Mouse (Mus musculus): ENCODE data around the gene Myo10.

Gene Myo10

DNA sequence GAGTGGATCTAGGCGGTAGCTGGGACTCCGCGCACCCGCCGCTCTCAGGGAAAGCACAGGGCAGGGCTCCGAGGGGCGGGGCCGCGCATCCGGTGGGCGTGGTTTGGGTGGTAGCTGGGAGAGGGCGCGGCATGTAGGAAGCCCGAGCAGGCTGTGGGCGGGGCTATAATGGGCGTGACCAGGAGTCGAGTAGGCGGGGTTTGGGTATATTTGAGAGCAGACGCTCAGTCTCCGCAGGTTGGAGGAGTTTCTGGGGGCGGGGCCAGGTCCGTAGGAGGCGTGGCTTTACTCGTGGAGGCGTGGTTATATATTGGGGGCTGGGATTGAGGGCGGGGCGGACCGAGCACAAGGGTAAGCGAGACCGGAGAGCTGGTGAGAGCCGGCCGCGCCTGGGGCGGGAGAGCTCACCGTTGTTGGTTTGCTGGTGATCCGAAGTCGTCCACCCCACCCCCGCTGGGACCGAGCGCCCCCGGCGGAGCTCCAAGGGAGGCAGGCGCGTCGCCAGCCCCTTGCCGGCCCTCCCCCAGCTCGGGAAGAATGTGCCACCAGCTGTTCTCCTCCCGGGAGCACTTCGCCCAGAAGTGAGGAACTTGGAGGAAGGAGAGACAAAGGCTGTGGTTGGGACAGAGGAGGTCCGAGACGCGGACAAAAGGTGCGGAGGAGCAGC, at the start of gene Myo10:
Gene Myo10 (plus strand): TSS at position 326 of the 667 bp plus-strand sequence.
- DNase-seq (ENCODE audit: low spot score), result peak; percentile 100

DNA sequence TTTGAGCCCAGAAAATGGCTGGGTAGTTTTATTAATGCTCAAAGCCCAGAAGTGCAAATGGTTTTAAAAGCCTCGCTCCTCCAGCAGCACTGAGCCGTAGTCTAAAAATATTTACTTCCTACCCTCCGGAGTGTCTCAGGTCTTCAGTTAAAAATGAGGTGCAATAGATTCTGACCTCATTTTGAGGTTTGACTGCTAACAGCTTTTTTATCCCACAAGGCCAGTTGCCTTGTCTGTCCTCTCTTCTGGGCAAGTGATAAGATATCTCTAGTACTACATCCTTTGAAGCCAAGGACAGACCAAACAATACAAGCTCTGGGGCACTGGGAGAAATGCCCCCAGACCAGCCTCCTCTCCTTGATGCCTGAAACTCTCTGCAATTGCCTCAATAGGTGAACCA, 49.2 kb upstream of the Myo10 start:
- no peak for DNase-seq (ENCODE audit: low spot score)

DNA sequence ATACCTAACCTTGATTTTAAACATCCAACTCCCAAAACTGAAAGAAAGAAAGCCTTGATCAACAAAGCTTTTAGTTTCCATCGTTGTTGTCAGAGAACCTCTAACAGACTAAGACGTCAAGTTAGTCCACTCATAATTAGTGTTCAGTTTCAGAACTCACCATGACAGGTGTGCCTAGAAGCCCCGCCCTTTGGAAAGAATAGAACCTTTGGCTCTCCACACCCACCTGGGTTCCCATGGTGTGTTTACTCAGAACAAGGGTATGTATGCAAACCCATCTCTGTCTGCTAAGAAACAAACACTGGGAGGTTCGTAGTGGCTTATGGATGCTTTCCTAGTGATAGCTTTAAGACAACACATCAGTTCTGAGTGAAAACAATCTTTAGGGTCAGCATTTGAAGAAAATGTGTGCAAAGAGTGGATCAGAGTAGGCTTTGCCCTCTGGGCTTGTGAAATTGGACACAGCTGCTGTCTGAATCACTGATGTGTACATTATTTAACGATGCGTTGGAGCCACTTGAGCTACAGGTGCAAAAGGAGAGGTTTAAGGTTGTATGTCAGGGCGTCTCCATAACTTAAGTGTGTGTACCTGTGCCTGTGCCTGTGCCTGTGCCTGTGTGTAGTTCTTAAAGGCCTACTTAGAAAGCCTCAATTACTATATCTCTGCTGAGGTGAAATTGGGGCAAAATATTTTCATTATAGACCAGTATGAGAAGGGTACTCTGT, 48.3 kb upstream of the Myo10 start:
- no peak for DNase-seq (ENCODE audit: low spot score)

DNA sequence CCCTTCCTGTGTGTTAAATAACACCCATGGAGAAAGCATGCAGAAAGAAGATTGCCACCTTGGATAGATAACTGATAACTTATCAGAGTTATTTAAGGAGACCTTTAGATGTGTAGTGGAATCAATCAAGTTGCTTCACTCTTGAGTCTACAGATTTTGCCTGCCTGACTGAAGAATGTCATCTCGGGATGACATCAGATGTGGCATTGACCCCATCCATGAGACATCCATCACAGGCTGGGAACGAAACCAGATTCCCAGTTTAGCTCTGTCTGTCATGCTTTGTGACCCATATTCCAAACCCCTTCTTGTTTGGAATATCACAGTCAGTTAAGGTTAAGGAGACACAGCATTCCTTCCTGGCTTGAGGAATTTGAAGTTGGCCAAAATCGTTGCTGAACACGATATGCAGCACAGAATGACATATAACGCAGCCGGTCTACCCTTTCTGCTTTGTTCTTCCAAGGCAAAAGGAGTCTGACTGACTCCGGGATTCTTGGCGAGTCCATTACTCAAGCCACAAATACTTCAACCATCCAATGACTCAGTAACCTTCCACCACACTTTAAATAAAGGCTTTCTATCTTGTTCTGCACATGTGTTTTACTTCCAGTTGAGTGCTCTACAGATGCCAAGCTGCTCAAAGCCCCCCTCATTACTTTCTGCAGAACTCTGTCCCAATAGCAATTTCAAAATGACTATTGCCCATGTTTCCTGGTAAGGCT, 44.8 kb upstream of the Myo10 start:
- no peak for DNase-seq (ENCODE audit: low spot score)

DNA sequence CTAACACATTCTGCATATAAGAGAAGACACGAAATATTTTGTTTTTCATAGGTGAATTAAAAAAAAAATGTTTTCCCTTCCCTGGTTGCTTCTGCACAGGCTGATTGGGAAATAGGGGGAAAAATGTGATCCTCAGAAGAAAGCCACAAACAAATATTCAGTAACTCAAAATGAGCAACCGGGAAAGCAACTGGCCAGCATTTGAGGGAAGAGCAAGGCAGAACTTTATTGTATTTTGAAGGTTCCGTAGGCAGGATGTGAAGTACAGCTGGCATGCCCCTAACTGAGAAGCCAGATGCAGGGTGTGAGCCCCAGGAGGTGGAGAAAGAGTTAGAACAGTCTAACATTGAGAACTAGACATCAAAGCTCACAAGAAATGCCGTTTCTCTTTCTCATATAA, 44.0 kb upstream of the Myo10 start:
- DNase-seq (ENCODE audit: low spot score), result no peak

DNA sequence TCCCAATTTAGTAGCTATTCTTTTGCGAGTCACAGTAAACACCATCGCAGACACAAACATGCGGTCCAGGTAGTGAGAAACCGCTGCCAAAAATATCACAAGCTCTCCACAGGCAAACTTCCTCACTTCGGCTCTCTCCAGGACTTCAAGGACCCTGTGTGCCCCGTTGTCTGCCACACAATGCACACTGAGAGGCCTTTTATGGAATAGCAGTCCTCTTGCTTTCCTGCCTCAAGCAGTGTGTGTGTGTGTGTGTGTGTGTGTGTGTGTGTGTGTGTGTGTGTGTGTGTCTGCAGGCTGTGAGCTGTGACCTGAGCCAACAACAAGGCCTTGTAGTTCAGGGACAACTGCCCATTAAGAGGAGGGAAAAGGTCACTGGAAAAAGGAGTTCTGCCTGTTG, 41.6 kb upstream of the Myo10 start:
- DNase-seq (ENCODE audit: low spot score), result no peak

DNA sequence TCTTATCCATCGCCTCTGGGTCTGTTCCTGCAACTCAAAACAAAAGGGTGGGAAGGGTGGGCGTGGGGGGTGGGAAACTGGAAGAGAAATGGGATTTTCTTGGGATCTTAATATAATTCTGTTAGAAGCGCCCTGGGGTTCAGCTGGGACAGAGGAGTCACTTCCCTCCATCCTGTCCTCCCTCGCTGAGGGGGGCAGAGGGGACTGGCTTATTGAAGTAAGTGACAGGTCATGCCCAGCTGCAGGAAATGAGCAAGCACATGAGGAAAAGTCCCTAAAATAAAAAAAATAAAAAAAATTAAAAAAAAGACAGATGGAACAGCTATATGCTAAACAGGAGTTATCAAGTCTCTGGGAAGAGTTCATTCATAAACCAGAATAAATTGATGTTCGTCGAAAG, 40.3 kb upstream of the Myo10 start:
- no peak for DNase-seq (ENCODE audit: low spot score)

DNA sequence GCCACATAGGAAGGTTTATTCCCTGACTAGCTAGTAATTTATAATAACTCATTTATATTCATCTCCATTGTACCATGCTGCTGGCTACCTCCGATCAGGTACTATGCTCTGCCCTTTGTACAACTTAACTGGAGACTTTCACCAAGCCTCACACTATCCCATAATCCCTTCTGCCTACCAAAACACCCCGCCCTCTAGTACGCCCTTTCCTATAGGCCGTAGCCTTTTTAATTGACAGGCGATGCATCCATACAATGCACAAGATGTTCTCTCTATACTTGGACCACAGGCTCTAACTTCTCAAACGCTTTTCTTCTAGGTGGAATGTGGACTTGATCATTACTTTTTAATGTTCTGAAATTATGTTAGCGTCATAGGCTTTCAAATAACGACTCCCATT, 39.0 kb upstream of the Myo10 start:
- no peak for DNase-seq (ENCODE audit: low spot score)

DNA sequence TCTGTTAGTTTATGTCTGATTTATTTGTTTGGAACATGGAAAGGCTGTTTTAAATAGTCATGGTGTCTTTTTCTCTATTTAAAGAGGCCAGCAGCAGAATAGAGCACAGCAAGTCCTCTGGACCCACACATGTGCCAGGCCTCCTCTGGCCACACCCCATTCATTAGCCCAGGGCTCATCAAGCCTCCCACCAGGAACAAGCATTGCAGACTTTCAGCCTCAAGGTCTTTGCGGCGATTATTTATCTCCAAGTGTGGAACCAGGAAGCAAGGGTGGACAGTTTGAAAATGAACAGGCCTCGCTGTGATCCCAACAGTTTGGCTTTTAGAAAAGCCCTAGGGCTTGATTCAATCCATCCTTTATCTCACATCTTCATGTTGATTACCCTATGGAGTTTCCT, 35.5 kb upstream of the Myo10 start:
- no peak for DNase-seq (ENCODE audit: low spot score)

DNA sequence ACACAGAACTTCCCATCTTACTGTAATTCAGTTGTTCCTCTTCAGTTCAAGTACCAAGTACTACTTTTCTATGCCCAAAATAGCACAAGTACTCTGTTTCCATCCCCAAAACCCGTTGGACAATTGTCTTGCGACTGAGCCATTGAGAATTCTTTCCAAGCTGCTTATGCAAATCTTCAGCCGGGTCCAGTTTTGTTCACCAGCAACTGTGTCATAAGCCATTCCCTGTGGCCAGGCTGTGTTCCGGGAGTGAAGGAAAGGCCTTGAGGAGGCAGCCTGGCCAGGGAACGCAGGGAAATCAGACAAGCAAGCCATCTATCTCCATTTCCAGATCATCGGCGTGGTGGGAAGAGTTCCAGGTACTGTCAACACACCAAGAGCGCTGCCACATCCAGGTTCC, 34.4 kb upstream of the Myo10 start:
- no peak for DNase-seq (ENCODE audit: low spot score)

DNA sequence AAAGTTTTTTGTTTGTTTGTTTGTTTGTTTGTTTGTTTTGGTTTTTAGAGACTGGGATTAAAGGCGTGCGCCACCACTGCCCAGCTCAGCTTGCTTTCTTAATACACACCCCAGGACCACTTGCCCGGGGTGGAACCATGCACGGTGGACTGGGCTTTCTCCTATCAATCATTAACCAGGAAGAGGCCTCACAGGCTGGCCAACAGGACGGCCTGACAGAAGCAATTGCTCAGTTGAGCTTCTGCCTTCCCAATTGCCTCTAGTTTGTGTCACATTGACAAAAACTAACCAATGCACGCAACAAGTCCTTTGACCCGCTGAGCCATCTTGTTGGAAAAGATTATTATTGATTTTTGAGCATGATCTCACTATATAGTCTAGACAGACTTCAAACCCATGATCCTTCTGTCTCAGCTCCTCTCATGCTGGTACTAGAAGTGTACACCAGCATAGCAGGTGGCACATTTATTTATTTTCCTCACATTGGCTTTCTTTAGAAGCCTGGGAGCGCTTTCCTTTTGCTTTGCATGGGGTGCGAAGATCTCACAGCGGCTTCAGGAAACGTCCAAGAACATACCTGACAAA, 32.9 kb upstream of the Myo10 start:
- DNase-seq (ENCODE audit: low spot score), result no peak

DNA sequence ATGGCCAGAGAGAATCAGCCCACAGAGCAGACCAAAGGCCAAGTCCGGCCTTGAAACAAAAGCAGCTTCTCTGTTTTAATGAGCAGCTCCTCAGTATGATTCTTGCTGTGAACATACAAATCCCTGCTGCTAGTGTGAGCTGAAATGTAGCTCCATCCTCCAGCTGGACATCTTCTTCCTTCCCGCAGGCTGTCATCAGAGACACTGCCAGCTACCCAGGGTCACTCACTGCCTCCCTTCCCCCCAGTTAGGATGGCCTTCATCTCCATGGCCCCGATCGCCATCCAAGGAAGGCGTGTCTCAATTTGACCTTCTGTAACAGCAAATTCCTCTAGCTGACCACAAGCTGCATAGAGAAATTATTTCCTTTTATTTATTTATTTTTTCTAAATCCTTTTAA, 32.4 kb upstream of the Myo10 start:
- no peak for DNase-seq (ENCODE audit: low spot score)

DNA sequence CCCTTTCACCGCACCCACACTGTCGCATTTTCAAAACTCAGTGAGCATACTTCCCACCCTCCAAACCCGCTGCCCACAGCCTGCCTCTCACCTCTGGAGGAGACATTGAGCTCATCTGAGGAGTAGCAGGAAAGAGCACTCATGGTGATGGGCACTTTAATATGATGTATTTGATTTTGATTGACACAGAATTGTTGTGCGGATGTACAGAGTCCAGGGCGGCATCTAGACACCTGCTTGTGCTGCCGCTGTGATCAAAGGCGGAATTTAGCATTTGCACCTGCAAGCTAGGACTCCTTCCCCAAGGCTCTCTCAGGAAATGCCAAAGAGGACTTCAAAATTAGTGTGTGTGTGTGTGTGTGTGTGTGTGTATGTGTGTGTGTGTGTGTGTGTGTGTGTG, 31.4 kb upstream of the Myo10 start:
- DNase-seq (ENCODE audit: low spot score), result peak; percentile 24

DNA sequence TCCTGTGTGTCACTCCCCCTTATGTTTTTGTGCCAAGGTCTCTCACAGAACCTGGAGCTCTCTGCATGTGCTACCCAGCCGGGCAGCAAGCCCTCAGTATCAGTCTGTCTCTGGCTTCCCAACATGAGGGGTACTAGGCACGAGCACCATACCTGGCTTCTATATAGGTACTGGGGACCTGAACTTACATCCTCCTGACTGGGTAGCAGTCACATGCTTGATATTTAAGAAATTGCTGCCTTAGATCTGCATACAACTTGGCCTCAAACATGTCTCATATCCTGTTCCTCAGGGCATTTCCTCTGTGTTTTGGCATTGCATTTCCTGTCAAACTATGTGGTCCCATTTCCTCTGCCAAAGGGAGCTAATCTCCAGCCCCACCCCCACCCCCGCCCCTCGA, 30.4 kb upstream of the Myo10 start:
- peak; percentile 45 for DNase-seq (ENCODE audit: low spot score)

DNA sequence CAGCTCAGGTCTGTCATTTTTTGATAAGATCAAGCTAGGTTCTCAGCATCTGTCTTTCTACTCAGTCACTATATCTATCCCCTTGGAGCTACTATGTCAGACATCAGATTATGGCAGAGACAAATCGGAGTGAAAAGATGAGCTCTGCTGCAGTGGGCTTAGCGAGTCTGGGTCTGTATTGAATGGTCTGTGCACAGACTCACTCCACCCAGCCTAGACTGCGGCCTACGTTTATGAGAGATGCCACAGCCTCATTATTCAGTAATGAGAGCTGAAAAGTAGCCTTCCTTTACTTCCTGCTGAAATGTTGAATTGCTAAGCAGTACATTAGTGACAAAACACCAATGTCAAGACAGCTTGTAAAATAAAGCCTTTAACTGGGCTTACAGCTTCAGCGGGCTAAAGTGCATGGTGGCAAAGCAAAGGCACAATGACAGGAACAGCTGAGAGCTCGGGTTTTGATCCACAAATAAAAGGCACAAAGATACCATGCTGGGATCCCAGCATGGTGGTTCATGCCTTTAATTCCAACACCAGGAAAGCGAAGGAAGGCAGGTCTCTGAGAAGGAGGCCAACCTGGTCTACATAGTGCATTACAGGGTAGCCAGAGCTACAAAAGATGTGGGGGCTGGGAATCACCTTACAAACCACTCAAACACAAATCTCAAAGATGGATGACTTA, 28.7 kb upstream of the Myo10 start:
- no peak for DNase-seq (ENCODE audit: low spot score)

DNA sequence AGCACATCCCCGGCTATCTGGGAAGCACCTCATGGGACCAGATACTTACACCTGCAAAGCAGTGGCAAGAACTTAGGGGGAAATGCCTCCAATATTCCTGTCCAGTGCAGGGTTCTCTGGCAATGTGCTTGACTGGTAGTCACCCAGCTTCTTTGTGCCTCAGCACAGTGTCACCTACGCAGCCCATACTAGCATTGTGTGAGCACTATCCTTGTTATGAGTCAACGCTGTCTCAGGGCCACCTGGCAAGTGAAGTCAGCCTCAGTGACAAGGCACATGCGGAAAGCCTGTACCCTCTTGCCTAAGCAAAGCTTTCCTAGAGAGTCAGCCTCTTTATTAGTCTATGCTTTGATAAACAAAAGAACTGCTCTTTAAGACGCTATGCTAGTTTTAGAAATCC, 24.0 kb upstream of the Myo10 start:
- no peak for DNase-seq (ENCODE audit: low spot score)

DNA sequence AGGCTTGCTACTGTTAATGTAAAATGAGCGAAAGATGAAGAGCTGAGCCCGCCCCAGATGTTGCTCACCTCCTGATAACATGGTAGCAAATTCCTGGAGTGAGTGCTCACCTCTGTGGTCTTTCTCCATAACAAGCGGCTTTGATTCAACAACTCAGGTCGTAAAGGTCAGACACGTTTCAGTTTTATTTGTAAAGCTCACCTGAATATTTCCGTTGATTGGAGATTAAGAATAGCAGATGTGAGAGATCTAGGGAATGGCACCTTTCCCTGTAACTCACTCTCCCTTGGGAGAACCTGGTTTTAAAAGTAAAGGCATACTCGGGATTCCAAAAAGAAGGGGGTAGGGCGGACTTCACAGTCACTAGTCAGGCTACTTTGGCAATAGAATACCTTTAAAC, 20.0 kb upstream of the Myo10 start:
- no peak for DNase-seq (ENCODE audit: low spot score)

DNA sequence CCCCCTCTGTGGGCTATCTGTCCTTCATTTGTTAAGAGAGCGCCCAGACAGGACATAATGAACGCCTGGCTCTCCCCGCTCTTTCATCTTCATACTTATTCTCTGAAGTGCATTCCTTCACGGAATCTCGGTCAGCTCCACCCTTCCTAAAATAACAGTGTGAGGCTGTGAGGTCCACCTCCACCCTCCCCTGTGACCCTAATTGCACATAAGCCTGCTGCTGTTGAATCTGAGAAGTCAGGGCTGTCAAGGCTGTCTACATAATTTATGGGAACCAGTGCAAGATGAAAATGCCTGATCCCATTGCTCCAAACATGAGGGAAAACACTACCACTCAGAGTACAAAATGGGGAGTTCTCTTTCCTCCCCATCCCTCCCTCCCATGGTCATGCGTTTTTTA, 19.0 kb upstream of the Myo10 start:
- no peak for DNase-seq (ENCODE audit: low spot score)

DNA sequence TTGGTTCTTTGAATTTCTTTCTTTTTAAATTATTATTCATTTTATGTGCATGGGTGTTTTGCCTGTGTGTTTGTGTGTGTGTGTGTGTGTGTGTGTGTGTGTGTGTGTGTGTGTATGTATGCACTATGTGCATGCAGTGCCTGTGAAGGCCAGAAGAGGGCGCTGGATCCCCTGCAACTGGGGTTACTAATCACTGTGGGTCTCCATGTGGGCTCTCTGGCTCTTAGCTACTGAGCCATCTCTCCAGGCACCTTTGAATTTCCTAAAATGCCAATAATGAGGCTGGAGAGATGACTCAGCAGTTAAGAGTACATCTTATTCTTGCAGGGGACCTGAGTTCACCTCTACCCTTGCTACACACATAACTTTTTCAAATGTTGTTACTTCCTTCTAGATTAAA, 18.1 kb upstream of the Myo10 start:
- no peak for DNase-seq (ENCODE audit: low spot score)

DNA sequence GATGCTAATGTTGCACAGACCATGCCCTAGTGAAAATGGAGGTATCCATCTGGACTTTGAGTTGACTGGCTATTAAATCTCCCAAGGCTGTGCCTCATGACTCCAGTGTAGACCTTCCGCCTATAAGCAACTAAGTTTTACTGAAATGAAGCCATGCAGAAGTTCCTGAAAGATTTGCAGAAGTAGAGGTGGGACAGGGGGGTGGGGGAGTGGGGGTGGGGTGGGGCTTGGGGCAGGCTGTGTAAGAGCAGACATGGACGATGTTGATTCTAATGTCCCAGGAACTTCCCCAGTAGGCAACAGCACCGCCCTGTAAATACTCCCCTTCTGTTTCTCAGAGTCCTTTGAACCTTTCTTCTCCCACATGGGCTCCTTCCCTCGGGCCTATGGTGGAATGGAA, 16.9 kb upstream of the Myo10 start:
- DNase-seq (ENCODE audit: low spot score), result no peak

DNA sequence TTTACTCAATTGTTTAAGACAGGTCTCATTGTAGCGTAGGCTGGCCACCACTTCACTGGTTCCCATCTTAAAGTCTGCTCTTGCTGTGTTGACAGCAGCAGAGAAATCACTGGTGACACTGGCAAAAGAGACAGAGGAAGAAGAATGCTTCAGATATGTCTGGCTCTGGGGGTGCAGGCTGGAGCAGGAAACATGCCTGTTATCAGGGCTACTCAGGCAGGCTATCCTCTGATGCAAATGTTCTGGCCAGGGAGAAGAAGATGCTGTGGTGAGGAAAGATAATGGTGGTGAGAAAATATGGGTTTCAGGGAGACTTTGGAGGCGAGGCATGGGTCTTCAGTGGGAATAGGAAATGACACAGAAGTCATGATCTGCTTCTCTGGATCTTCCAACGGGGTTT, 13.6 kb upstream of the Myo10 start:
- DNase-seq (ENCODE audit: low spot score), result no peak

DNA sequence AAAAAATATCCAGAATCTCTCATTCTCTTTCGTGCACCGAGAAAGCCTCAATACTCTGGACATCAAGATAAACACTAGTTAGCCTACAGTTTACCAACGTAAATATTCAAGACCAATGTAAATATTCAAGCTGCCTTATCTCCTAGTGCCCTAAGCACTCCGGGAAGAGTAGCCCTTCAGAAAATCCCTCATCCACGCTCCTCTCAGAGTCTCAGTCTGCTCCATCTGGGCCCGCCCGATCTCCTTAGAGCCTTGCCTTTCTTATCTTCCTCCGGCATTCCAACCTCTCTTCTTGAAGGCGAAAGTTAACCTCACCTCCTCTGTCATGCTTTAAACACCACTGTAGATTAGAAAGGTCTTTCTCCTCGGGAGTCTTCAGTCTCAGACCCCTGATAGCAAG, 13.1 kb upstream of the Myo10 start:
- DNase-seq (ENCODE audit: low spot score), result no peak

DNA sequence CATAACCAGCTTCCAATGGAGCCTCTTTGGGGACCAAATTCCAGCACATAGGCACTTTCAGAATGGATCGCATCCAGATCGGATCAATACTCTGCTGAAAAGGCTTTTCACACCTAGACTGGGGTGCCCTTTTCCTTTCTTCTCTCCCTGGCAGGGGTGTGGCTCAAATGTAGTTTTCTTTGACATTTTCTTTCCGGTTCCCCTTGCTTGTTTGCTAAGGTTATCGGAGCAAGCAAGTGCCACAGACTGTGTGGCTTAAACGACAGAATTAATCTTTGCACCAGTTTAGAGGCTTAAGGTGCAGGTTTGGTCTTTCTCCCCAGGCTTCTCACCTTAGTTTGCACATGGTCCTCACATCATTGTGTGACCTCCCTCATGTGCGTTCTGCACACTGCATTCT, 11.1 kb upstream of the Myo10 start:
- DNase-seq (ENCODE audit: low spot score), result no peak

All from T-cell, adult 2 months (primary cell).